Mouse (Mus musculus) 3T3-L1 (cell line): Measurements from ENCODE around the gene Marveld2.

ENCODE experiments used
- DNase-seq: peaks from one replicate; pipeline ENCODE4 v3.0.0-alpha.2; 2015; ENCODE audit warnings: low read depth, low spot score

The Marveld2 gene

DNA sequence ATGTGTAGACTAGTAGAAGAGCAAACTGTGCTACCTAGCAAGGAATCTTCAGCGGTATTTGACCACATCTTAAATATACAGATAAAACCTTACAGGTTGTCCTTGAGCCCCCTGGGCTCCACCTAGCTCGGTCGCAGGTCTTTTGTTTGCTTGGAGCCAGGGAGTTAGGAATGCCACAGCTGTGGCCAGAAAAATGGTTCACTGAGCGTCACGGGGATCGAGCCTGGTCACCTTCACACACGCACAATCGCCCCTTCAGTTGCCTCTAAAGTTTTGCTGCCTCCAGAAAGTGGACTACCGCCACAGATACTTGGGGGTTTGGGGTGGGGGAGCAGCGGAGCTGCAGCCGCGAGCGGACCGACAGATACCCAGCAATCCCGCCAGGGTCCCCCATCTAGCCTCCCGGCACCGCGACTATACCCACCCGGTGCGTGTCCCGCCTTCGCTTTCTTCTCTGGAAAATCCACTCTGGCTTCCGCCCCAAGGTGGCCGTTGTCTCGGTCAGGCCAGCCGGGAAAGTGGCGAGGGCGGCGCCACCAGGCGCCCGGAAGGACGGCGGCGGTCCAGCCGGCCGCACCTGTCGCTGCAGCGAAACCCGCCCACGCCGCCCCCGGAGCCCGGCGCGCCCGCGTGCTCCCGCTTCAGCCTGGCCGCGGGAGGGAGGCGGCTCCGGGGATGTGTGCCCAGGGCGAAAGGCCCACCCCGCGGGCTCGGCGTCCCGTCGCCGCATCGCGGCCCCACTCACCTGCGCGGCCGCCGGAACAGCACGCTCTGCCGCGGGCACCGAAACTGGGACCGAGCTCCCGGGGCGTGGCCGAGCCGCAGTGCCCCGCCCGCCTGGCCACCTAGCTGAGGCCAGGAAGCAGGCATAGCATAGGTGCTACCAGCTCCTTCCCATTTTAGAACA lies at the start of gene Marveld2:
Gene Marveld2, minus strand, starts transcription at position 791 of the 907 bp plus-strand sequence.
- DNase-seq = no peak

- peak; percentile 83 for DNase-seq
Measured at GRCm38 (mm10) chr13:100659864-100660456, 43.2 kb upstream of the Marveld2 start.

DNA sequence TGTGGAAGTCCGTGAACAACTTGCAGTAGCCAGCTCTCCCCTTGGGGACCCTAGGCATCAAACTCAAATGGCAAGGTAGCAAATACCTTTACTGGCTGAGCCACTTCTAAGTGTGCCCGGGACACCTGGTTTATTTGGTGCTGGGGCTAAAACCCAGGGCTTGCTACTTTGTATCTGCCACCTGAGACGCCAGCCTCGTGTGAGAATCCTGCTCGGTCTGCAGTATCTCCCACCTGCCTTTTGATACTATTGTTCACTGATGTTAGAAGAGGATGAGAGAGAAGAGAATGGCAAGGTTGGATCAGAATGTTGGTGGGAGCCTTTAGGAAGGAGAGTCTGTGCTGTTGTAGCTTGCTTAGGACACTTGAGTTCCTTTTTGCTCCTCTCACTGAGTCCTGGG lies 41.3 kb upstream of the Marveld2 start:
- DNase-seq = no peak

- peak; percentile 56 for DNase-seq
Measured at GRCm38 (mm10) chr13:100651439-100652186, 34.8 kb upstream of the Marveld2 start, which contains the start of gene Taf9. Taf9 (plus strand) TSS chr13:100651579.

DNA sequence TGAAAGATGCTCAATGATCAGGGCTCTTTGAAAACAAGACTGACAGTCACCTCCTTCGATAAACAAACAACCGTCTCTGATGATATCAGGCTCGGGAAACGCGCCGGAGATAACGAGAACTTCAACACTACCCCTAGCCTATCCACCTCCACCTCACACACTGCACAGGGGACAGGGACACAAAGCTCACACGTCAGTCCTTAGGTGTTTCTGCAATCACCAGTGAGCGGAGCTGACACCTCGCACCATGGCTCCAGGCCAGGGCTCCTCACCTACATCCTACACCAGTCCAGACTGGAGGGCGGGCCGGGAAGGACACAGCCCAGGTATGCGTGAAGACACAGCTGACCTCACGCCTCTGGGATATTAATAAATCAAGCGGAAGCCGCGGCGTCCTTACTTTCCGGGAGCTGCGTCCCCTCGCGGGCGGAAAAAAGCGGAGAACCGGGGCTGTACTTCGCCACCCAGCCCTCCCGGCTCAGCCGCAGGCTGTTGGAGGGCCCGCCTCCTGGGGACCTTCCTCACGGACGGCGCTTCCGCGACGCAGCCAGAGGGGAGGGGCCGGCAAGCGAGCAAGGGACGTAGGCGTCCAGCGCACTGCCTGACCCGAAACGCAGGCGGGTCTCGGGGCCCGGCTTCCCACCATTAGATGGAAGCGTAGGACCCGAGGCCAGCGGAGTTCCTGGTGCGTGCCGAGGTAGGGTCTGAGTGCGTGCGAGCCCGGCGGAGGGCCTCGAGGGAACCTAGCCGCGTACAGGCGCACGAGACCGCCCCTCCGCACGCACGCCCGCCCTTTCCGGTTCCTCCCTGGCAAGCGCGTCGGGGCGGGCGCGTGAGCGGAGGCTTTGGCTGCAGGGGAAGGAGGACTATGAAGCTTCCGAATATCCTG lies 34.0 kb upstream of the Marveld2 start, which contains the start of the genes Ak6 and Rad17:
Gene Ak6, plus strand, starts transcription at position 430 of the 889 bp plus-strand sequence.
Gene Rad17, minus strand, starts transcription at position 502 of the 889 bp plus-strand sequence.
- DNase-seq = peak; percentile 85

- DNase-seq = no peak
Measured at GRCm38 (mm10) chr13:100648223-100648622, 31.5 kb upstream of the Marveld2 start.

DNA sequence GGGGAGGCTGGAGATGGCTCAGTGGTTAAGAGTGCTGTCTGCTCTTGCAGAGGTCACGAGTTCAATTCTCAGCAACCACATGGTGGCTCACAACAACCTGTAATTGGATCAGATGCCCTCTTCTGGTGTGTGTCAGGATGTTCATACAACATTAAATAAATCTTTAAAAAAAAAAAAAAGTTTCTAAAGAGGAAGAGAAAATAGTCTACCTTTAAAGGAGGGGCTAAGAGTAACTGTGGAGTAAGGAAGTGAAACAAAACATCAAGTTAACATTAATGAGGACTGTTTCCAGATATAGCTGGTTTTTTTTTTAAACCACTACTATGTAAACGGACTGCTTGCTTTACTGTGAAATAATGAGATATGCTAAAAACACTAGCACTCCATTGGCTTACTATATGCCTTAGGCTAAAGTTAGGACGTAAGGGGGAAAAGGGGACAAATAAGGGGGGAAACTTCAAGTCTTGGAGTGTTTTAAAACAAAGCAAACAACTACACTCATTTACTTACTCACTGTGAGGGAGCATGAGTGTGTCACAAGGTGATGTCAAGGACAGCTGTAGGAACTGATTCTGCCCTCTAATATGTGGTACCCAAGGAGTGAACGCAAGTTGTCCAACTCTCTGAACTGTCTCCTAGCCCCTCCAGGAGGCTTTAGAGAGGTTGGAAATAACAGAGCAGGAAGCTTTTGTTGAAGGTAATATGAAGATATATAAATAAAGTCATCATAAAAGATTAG lies 25.9 kb upstream of the Marveld2 start:
- DNase-seq = peak; percentile 9

DNA sequence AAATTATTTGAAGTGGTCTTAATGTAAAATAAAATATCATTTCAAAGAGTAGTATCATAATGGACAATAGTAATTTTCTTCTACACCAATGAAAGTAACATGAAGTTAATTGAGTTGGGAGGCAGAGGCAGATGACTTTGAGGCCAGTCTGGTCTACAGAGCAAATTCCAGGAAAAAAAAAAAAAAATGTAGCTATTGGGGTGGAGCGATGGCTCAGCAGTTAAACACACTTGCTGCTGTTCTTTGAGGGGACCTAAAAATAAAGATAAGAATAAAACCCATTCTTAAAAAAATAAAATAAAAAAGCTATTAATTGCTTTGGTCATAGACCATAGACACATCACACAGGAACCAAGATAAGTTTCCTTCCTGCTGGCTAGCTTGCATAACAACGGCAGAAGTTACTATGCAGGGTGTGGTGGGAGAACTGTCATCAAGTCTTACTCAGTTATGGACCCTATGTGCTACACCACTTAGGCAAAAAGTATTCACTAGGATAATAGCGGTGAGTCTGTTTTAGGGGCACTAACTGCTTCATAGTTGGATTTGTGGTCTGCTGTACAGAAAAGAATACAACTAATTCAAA lies 17.4 kb upstream of the Marveld2 start:
- no peak for DNase-seq

- DNase-seq = no peak
Measured at GRCm38 (mm10) chr13:100622241-100622640, 5.5 kb upstream of the Marveld2 start.

GRCm38 (mm10) chr13:100617583-100617982 lies 812 bp upstream of the Marveld2 start:
- no peak for DNase-seq

- peak; percentile 3 for DNase-seq
Measured at GRCm38 (mm10) chr13:100612903-100613302, 3.9 kb downstream of the Marveld2 start.

DNA sequence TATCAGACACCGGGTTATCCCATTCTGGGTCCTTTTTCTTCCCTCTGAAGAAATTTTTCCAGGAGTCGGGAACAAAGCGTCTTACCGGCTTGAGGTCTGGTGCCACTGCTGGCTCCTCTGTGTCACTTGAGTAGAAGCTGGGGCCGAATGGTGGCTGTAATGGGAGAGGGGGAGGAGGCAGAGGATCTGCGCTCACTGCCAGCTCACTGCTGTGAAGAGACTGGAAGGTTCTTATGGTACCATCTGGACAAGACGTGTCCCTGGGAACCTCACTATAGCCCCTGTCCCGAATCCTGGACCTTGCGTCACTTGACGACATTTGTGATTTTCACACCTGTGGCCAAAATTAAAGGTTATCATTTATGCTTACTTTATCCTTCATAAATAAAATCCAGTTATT lies 4.5 kb downstream of the Marveld2 start:
- DNase-seq = no peak

GRCm38 (mm10) chr13:100611266-100611665 lies 5.5 kb downstream of the Marveld2 start:
- no peak for DNase-seq

DNA sequence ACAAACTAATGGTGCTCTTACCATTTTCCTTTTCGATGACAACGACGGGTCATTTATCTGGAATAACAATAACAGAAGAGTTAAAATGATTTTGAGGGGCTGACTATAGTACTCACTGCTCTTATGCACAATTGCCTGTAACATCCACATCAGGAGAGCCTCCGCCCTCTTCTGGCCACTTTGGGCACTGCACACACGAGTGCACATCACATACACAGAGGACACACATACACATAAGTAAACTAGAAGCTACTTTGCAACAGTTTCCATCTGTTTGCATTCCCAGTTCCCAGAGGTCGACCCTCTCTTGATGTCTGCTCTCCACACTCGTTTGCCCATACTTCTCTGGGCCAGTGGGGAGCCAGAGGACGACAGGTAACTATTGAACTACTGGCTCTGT lies 9.0 kb downstream of the Marveld2 start:
- peak; percentile 31 for DNase-seq

- DNase-seq = no peak
Measured at GRCm38 (mm10) chr13:100605845-100606244, 10.9 kb downstream of the Marveld2 start.

GRCm38 (mm10) chr13:100603738-100604095 lies 13.1 kb downstream of the Marveld2 start:
- DNase-seq = no peak

DNA sequence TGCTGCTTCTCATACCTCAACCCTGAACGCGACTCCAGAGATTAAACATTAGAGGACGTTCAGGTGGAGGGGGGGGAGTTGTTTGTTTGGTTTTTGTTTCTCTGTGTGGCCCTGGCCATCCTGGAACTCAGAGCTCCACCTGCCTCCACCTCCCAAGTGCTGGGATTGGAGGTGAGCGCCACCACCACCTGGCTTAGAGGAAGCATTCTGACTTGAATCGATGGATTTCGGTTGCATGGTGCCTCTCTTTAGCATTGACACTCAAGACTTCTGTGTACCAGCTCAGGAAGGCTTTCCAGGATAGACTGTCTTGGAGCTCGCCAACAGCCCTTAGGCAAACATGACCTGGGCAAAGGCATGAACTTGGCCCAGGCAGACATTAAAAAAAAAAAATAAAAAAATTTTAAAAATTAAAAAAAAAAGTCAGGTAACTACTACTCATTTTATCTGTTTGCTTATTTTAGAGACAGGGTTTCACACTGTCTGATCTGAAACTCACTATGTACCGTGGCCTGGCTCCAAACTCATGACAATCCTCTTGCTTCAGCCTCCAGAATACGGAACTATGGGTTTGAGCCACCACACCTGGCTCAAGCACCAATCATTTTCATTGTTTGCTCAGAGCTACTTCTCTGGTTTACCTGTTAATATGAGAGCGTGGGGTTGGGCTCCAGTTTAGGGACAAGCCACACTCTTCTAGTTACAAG lies 13.6 kb downstream of the Marveld2 start:
- no peak for DNase-seq

DNA sequence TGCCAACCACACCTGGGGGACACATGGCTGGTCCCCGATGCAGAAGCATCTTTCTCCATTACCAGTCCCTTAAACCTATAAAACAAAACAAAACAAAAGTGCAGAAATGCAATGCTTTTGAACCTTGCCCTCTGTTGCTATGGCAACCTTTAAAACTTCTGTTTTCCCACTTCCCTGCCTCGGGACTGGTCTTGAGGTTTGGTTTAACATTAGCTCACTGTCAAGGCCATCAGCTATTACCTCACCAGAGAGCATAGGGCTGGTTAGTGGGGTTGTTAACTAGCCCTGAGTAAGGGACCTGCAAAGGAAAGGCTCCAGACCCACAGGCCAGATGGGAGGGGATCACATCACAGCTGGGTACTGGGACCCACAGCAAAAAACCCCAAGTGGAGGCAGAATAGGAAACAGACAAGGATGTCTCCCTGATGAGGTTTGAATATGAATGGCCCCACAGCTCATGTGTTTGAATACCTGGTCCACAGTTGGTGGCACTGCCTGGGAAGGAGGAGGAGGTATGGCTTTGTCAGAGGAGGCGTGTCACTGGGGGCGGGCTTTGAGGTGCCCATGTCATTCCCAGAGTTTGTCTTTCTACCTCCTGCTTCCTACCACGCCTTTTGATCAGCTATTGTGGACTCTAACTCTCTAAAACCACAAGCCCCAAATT lies 14.4 kb downstream of the Marveld2 start:
- no peak for DNase-seq

DNA sequence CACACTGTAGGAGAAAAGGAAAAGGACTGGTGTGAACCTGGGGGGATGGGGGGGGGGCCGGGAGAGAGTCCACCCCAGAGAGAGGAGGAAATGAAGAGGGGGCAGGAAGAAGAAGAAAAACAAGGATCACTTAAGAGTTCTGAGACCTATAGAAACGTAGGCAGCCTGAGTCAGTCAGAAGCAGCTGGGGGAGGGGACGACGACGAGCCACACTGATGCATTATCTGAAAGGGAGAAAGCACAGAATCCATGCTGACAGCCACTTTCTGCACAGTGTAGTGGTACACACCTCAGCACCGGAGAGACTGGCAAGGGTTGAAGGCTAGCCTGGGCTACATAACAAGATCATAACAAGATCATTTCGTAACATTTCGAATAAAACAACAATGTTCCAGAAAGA lies 15.7 kb downstream of the Marveld2 start:
- DNase-seq = no peak
